Mouse (Mus musculus) cerebellum, postnatal 25 days (tissue): ENCODE measurements around the gene Ak4.
"Not testable (repeated sequence)": the region's sequence is repeated elsewhere in the genome, so short reads cannot be mapped to it uniquely, and the experiment has no call there.

Experiments used
- DNase-seq, 2 experiments: peaks; one replicate each; pipeline ENCODE4 v3.0.0; 2021; ENCODE audit warnings: mixed read lengths in 2 of 2

Gene Ak4

GRCm38 (mm10) chr4:101419151-101419910 is at the start of gene Ak4:
Gene Ak4 (plus strand): TSS chr4:101419277.
- peak; percentile 85 to 88 for DNase-seq

GRCm38 (mm10) chr4:101369738-101370275 is 49.3 kb upstream of the Ak4 start:
- no peak for DNase-seq

DNA sequence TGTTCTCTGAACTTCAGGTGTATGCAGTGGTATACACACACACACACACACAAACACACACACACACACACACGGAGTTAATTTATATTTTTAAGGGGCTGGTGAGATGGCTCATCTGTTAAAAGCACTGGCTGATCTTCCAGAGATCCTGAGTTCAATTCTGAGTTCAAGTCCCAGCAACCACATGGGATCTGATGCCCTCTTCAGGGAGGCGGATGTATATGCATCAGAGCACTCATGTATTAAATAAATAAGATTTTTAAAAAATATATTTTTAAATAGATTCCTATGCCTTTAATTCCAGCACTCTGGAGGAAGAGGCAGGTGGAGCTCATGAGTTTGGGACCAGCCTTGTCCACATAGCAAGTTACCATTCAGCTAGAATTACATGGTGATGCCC is 46.8 kb upstream of the Ak4 start:
- DNase-seq: no peak

DNA sequence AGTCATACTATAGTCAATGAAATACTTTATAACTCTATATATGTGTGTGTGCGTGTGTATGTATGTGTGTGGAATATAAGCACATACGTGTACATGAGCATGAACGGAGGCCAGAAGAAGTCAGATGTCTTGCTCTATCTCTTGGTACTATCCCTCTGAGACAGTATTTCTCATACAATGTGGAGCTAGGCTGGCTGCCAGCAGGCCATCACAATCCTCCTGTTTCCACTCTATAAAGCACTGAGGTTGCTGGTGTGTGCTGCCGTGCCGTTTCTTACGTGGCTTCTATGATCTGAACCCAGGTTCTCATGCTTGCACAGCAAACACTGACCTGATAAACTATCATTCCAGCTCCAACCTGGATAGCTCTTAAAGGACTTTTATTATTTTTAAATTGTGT is 46.3 kb upstream of the Ak4 start:
- DNase-seq: peak in 1 of 2 experiments; percentile 42

DNA sequence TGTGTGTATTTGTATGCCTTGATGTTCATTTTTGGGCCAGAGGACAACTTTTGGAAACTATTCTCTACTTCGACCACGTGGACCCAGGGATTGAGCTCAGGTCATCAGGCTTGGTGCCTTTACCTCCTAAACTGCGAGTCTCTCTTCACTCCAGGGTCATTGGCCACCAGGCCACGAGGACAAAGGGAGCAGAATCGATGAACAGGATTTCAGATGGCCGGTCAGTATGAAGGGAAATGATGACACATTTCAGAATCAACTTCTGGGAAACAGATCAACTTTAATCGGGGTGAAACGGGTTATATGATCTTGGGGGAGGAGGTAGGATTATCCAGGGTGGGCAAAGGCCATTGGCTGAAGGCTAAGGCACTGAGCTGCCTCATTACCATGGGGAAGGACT is 45.0 kb upstream of the Ak4 start:
- DNase-seq: no peak

GRCm38 (mm10) chr4:101376835-101377234 is 42.2 kb upstream of the Ak4 start:
- DNase-seq: no peak

GRCm38 (mm10) chr4:101378241-101378640 is 40.8 kb upstream of the Ak4 start:
- no peak for DNase-seq

GRCm38 (mm10) chr4:101378778-101379177 is 40.3 kb upstream of the Ak4 start:
- DNase-seq: no peak

GRCm38 (mm10) chr4:101385002-101385401 is 34.1 kb upstream of the Ak4 start:
- peak; percentile 52 to 76 for DNase-seq

GRCm38 (mm10) chr4:101388246-101388645 is 30.8 kb upstream of the Ak4 start:
- no peak for DNase-seq

- not testable (repeated sequence) for DNase-seq
Observed at GRCm38 (mm10) chr4:101388656-101389055, 30.4 kb upstream of the Ak4 start.

DNA sequence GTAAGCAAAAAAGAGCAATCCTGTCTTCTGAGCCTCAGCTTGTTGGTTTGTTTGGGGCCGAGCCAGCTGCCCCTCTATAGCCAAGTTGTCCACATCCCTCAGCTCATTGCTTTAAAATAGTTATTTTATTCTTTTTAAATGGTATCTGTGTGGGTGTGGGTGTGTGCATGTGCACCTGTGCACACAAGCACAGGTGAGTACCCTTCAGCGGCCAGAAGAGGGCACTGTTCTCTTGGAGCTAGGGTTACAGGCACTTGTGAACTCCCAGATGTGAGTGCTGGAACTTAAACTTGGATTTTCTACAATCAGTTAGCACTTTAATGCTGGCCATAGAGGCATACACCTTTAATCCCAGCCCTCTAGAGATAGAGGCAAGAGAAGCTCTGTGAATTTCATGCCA is 26.8 kb upstream of the Ak4 start:
- DNase-seq: peak; percentile 42 to 68

DNA sequence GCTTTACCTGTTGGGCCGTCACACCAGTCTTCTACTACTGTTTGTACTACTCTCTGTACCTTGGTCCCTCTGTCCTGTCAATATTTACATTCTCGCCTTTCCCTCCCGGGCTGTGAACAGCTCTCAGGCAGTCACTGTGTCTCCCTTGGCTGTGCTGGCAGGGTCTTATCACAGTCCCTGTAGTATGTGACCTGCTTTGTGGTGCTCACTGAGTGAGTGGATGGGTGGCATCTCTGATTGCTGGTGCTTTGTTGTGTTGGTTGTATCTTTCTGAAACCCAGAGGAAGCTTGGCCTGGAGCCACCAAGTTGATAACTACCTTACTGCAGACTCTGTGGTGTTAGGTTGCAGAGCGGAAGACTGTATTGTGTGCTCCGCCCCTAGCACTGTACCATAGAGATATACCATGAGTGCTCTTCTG is 25.8 kb upstream of the Ak4 start:
- no peak for DNase-seq

DNA sequence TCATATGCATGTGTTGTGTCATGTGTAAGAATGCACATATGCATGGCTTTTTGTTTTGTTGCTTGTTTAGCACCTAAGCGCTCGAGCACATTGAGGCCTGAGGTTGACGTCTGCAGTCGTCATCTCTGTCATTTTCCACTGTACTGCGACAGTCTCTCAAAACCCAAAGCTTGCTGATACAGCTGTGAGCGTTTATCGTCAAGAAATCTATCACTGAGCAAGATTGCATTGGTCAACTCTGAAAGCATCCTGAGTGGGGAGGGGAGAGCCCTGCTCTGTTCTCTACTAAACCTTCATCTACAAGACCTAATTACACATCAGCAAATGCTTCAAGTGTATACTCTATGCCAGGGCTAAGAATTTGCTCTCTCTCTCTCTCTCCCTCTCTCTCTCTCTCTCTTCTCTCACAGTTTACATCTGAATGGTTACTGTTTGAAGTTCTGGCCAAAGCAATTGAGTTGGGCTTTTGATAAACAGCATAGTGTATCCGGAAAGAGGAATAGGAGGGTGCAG is 24.0 kb upstream of the Ak4 start:
- DNase-seq: no peak

DNA sequence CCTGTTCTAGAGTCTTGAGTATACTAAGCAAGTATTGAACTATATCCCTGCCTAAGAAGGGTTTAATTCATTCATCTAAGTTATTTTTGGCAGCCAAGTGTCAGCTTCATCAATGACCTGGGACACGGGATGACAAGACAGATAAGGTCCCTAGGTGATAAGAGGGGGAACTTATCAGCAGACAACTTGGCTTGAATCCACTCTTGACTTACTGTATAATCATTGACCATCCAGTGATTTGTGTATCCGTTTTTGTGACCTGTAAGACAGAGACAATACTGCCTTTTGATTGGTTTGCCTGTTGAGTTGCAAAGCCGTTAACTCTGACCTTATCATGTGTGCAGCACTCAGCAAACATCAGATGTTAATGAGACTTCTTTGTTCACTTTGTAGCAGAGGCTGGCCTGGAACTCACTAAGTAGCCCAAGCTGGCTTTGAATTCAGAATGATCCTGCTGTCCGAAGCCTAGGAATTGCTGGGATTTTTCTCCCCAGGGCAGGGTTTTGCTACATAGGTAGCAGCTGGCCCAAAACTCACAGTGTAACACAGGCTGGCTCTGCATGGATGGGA is 19.0 kb upstream of the Ak4 start:
- no peak for DNase-seq

DNA sequence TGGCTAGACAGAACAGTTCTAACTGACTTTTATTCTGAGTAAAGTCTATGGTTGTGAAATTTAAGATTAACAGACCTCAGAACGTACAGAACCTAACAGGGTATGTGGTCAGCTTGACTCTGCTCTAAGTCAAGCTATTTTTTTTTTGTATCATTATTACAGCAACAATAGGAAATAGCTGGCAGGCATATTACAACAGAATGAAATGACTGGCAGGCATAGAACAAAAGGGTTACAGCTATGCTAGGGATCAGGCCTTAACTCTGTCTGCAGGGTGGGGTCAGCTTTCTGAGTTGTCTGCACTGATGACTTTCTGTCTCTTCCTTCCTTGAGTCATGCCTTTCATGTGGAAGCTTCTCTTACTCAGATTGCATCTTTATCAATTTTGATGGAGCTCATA is 17.1 kb upstream of the Ak4 start:
- no peak for DNase-seq

- no peak for DNase-seq
Observed at GRCm38 (mm10) chr4:101404863-101405262, 14.2 kb upstream of the Ak4 start.

DNA sequence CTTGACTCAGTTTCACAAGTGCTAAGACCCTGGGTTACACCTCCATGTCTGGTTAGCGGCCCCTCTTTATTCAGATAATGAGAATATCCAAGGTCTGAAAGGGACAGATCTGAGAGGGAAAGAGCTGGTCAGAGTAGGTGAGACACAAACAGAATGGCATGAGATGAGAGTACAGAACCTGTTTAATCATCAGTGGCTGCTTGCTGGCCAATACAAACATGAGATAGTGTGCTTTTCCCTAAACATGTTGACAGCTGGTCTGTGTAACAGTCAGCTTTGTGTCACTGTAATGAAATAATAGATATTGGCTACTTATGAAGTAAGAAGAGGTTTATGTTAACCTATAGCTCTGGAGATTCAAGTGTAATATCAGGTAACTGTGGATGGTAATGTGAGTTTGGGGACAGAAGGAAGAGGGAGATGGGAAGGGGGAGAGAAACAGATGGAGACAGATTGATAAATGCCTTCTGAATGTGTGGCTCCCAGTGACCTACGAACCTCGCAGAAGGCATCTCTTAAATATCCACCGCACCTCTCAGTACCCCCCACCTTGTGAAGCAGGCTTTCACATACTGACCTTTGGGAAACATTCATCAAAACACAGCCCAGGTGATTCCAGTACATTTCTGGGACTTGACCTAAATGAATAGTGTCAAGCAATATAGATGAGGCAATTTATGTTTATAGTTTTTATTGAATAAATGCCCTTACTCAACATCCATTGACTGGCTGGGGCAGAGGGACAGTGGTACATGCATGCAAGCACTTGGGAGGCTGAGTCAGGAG is 12.5 kb upstream of the Ak4 start:
- no peak for DNase-seq

- DNase-seq: peak in 1 of 2 experiments; percentile 24
Observed at GRCm38 (mm10) chr4:101416966-101417365, 2.1 kb upstream of the Ak4 start.

GRCm38 (mm10) chr4:101419911-101420880 is 1.1 kb downstream of the Ak4 start:
- peak; percentile 68 to 69 for DNase-seq

DNA sequence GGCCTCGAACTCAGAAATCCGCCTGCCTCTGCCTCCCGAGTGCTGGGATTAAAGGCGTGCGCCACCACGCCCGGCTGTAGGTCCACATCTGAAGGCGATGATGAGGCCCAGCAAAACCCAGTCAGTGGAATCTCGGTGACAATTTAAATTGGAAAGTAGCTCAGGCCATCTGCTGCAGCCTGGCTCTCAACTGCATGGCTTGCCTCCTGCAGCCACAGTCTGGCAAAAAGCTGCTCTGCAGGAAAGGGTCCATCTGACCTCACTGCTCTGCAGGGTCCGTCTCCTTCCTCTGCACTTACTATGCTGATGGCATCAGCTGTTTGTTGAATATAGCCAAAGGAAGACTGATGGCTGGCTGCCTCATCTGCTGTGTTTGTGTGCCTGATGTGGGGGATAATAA is 3.9 kb downstream of the Ak4 start:
- DNase-seq: peak; percentile 84 to 86

GRCm38 (mm10) chr4:101423571-101423970 is 4.5 kb downstream of the Ak4 start:
- DNase-seq: peak in 1 of 2 experiments; percentile 26
